Mouse (Mus musculus) ES-Bruce4 (cell line): Measurements from ENCODE around the gene Cldn15.

Experiments
- CTCF ChIP-seq: IDR thresholded peaks from one replicate; pipeline ENCODE4 v1.8.1; 2011; ENCODE audit warnings: low read depth, low read length
- EP300 ChIP-seq: IDR thresholded peaks from 2 replicates; pipeline ENCODE4 v1.6.1; 2011; ENCODE audit warnings: low read depth, low read length; ENCODE audit not compliant: insufficient read depth
- POLR2A ChIP-seq: IDR thresholded peaks from one replicate; pipeline ENCODE4 v1.8.1; 2011; ENCODE audit warnings: low read length; ENCODE audit not compliant: insufficient read depth

DNA sequence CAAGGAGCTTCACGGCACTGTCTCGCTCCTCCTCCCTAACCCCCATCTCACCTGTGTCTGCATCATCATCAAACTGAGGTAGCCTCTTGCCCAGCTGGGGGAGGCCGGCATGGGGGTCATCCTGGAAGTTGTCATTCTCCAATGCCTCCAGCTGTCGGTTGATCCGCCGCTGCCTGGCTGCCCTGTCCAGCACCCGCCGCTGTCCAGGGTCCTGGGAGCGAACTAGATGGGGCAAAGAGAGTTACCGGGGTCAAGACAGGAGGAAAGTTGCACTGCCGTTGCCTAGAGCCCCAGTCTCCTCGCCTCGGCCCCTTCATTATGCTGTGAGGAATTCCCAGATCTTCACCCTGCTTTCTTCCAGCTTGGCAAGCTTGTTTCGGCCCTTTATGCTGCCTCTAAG is 18.4 kb downstream of the Cldn15 start:
- no peak for TF ChIP-seq EP300
- no peak for TF ChIP-seq POLR2A
- TF ChIP-seq CTCF = no peak
